8 mouse cellular contexts compared by ENCODE assay signal in the genomic region with DNA sequence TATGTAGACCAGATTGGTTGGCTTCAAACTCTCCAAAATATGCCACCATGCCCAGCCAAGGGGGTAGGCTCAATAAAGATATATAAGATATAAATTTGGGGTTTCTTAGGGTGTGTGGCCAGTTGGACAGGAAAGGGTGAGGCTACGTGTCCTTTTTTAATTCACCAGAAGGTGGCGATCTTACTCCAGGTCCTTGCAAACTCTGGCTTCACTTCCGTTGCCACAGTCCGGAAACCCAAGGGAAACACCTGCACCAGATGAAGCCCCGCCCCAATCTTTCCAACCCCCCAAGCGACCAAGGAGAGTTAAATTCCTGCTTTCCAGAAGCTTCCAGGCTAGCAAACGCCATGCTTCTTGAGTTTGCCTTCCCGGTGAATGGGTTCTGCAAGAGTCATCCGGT. TPM values are rescaled to one million over a fixed set of nuclear protein-coding genes. Genes with fewer than 3 reads are reported as not detected.
DNase-seq lines count a peak whose midpoint lies in the region; ATAC-seq and TF ChIP-seq lines count a peak whose summit lies in the region.

No protein-coding gene starts in this region.

- no peaks in the 10 kb centered on the region for H3K4me1 ChIP-seq in hindbrain, embryonic 16.5 days (ENCODE audit: control insufficient read depth, insufficient read depth, low read depth, low read length)
- H3K4me1 ChIP-seq in small intestine, adult 2 months (ENCODE audit: control insufficient read depth, insufficient read depth, insufficient read length, low read length) = no peaks in the 10 kb centered on the region; the same call in 1 of the 2 replicates

- H3K4me2 ChIP-seq in hindbrain, embryonic 16.5 days (ENCODE audit: low read length) = peak overlapping the region; percentile 27

- peak; percentile 56 to 57 for DNase-seq in left cerebral cortex, adult 2 months (ENCODE audit: extremely low spot score in 1 of 2, low spot score in 2 of 2)
- DNase-seq in left cerebral cortex, adult 8-10 months (ENCODE audit: low spot score in 2 of 2) = no peak
- peak; percentile 61 for DNase-seq in c-Kit-negative CD71-positive TER-119-positive erythroid progenitor cells, embryonic 14.5 days (ENCODE audit: low read depth, low spot score)
- peak; percentile 44 to 51 for DNase-seq in gastrocnemius, adult 8-10 months (ENCODE audit: low spot score in 2 of 2)
- peak; percentile 67 to 70 for DNase-seq in left cerebral cortex, postnatal 25 days (ENCODE audit: low spot score in 2 of 2)

- intact Hi-C loops in left cerebral cortex, adult 2 months (cut with DNase I) = loop anchor here (1.0 to 10.0 kb wide), 3 partner anchors 34 to 225 kb away; no protein-coding TSS in a partner anchor
- intact Hi-C loops in left cerebral cortex, postnatal 25 days (cut with DNase I) = loop anchor here (1.0 to 10.0 kb wide), 4 partner anchors 34 to 225 kb away; no protein-coding TSS in a partner anchor

- TF ChIP-seq POLR2A in small intestine, adult 2 months (IDR thresholded peaks at IDR 0.05; ENCODE audit: low read depth, low read length) = no peak

- TF ChIP-seq CTCF in left cerebral cortex, adult 2 months (IDR thresholded peaks at IDR 0.05) = peak; percentile 86
- TF ChIP-seq CTCF in small intestine, adult 2 months (IDR thresholded peaks at IDR 0.05; ENCODE audit: extremely low read depth, insufficient read length, insufficient replicate concordance, low read depth, low read length) = peak; percentile 73; the same call in 1 of the 2 replicates

- H3K4me3 ChIP-seq in left cerebral cortex, adult 2 months = no peak overlapping the region
- H3K4me3 ChIP-seq in hindbrain, embryonic 16.5 days (ENCODE audit: low read length) = no peak overlapping the region
- no peak overlapping the region for H3K4me3 ChIP-seq in small intestine, adult 2 months (ENCODE audit: low read depth, low read length)

- no peaks in the 10 kb centered on the region for H3K36me3 ChIP-seq in hindbrain, embryonic 16.5 days (ENCODE audit: control insufficient read depth, insufficient read depth, low read length)
- H3K36me3 ChIP-seq in small intestine, adult 2 months (ENCODE audit: control insufficient read depth, insufficient read depth, low read length) = no peaks in the 10 kb centered on the region

- H3K9ac ChIP-seq in hindbrain, embryonic 16.5 days (ENCODE audit: low read depth, low read length) = no peak overlapping the region

- no peak overlapping the region for H3K27ac ChIP-seq in left cerebral cortex, adult 2 months
- H3K27ac ChIP-seq in hindbrain, embryonic 16.5 days (ENCODE audit: low read depth, low read length) = no peak overlapping the region
- H3K27ac ChIP-seq in small intestine, adult 2 months (ENCODE audit: insufficient read depth, low read depth, low read length) = no peak overlapping the region

- 23% methylated on average over 9 of the region's 9 CpGs for WGBS in hindbrain, embryonic 16.5 days
- 17% methylated on average over 9 of the region's 9 CpGs for WGBS in small intestine, adult 2 months

- ATAC-seq in hindbrain, embryonic 16.5 days = 0 out of 2 replicates have a peak, but pooled peaks have one; percentile 45
- peak; percentile 66 for ATAC-seq in megakaryocyte-erythroid progenitor cell, adult 5-6 weeks (replicated peaks; ENCODE audit: low FRiP score, low TSS enrichment, poor library complexity, severe bottlenecking)

- H3K27me3 ChIP-seq in hindbrain, embryonic 16.5 days (replicated peaks; ENCODE audit: control insufficient read depth, insufficient read depth, low read length) = no peaks in the 10 kb centered on the region
- H3K27me3 ChIP-seq in small intestine, adult 2 months (ENCODE audit: control insufficient read depth, insufficient read depth, low read length) = no peaks in the 10 kb centered on the region

- no peaks in the 10 kb centered on the region for H3K9me3 ChIP-seq in hindbrain, embryonic 16.5 days (ENCODE audit: control insufficient read depth, low read length)

RNA-seq across cellular contexts. Expression of a gene that starts 0.4 kb away (rescaled TPM):
- 100 to 1,000 TPM; 208 to 212 TPM for total RNA-seq in left cerebral cortex, adult 2 months (2021)
- 100 to 1,000 TPM; 277 to 320 (median 278) TPM for total RNA-seq in left cerebral cortex, adult 8-10 months (2022)
- total RNA-seq in gastrocnemius, adult 8-10 months (2022) = 10 to 100 TPM; 17.2 to 24.8 (median 23.2) TPM
- polyA plus RNA-seq in hindbrain, embryonic 16.5 days (2015; fragmentation: Nextera tagmentation; extraction: Ambion mirVana) = 20.6 and 23.7 TPM in 2 replicates
- total RNA-seq in left cerebral cortex, postnatal 25 days (2021) = 100 to 1,000 TPM; 179 to 206 TPM
- total RNA-seq in megakaryocyte-erythroid progenitor cell, adult 5-6 weeks (2014; fragmentation: Nextera tagmentation) = 77.6 and 100 TPM in 2 replicates
- 91.4 and 112 TPM in 2 replicates for total RNA-seq in megakaryocyte-erythroid progenitor cell, adult 5-6 weeks (2017)
- 140 and 147 TPM in 2 replicates for polyA plus RNA-seq in small intestine, adult 2 months (2012; rRNA removed)

RNA-seq across cellular contexts. Expression of a gene that starts 46.4 kb away (rescaled TPM):
- total RNA-seq in left cerebral cortex, adult 2 months (2021) = 10 to 100 TPM; 18.2 to 20.0 TPM
- total RNA-seq in left cerebral cortex, adult 8-10 months (2022) = 10 to 100 TPM; 20.7 to 22.0 (median 21.7) TPM
- 100 to 1,000 TPM; 131 to 182 (median 168) TPM for total RNA-seq in gastrocnemius, adult 8-10 months (2022)
- 43.1 and 49.5 TPM in 2 replicates for polyA plus RNA-seq in hindbrain, embryonic 16.5 days (2015; fragmentation: Nextera tagmentation; extraction: Ambion mirVana)
- 10 to 100 TPM; 20.0 to 20.3 TPM for total RNA-seq in left cerebral cortex, postnatal 25 days (2021)
- 1.8 and 7.6 TPM in 2 replicates for total RNA-seq in megakaryocyte-erythroid progenitor cell, adult 5-6 weeks (2014; fragmentation: Nextera tagmentation)
- total RNA-seq in megakaryocyte-erythroid progenitor cell, adult 5-6 weeks (2017) = 0.94 and 2.1 TPM in 2 replicates
- 8.7 and 10.5 TPM in 2 replicates for polyA plus RNA-seq in small intestine, adult 2 months (2012; rRNA removed)

RNA-seq across cellular contexts. Expression of a gene that starts 59.7 kb away (rescaled TPM):
- 1 to 10 TPM; 1.6 to 1.7 TPM for total RNA-seq in left cerebral cortex, adult 2 months (2021)
- 1 to 10 TPM; 3.7 to 7.8 (median 4.2) TPM for total RNA-seq in left cerebral cortex, adult 8-10 months (2022)
- total RNA-seq in gastrocnemius, adult 8-10 months (2022) = 100 to 1,000 TPM; 238 to 314 (median 288) TPM
- 1.1 and 19.6 TPM in 2 replicates for polyA plus RNA-seq in hindbrain, embryonic 16.5 days (2015; fragmentation: Nextera tagmentation; extraction: Ambion mirVana)
- 1 to 10 TPM; 2.5 to 3.4 TPM for total RNA-seq in left cerebral cortex, postnatal 25 days (2021)
- 5.4 TPM in 1 of 2 replicates, not detected in the other for total RNA-seq in megakaryocyte-erythroid progenitor cell, adult 5-6 weeks (2014; fragmentation: Nextera tagmentation)
- 0.46 TPM in 1 of 2 replicates, not detected in the other for total RNA-seq in megakaryocyte-erythroid progenitor cell, adult 5-6 weeks (2017)
- polyA plus RNA-seq in small intestine, adult 2 months (2012; rRNA removed) = 0.42 and 5.0 TPM in 2 replicates

Comparison
In these comparisons a context has a peak if more than half of its experiments do, and no peak if none do; other contexts are left out.
1. DNase-seq: peak in left cerebral cortex, adult 2 months (2 of 2), c-Kit-negative CD71-positive TER-119-positive erythroid progenitor cells, embryonic 14.5 days (single experiment), gastrocnemius, adult 8-10 months (2 of 2) and left cerebral cortex, postnatal 25 days (2 of 2); none in left cerebral cortex, adult 8-10 months (0 of 2).
2. RNA of a gene that starts 46.4 kb away (total RNA-seq): 131 to 182 TPM in gastrocnemius, adult 8-10 months; 20.7 to 22.0 TPM in left cerebral cortex, adult 8-10 months, 20.0 to 20.3 TPM in left cerebral cortex, postnatal 25 days, 18.2 to 20.0 TPM in left cerebral cortex, adult 2 months and 0.94 to 7.6 TPM in megakaryocyte-erythroid progenitor cell, adult 5-6 weeks; every median in the first group is over 4 times any median in the second.
3. RNA of a gene that starts 59.7 kb away (total RNA-seq): 238 to 314 TPM in gastrocnemius, adult 8-10 months; 0.46 to 5.4 TPM in megakaryocyte-erythroid progenitor cell, adult 5-6 weeks, 3.7 to 7.8 TPM in left cerebral cortex, adult 8-10 months, 2.5 to 3.4 TPM in left cerebral cortex, postnatal 25 days and 1.6 to 1.7 TPM in left cerebral cortex, adult 2 months; every median in the first group is over 10 times any median in the second.